Mouse (Mus musculus): ENCODE measurements around the gene BC107364.
A peak's percentile ranks its signal among the peaks of the same experiment; 100 is the strongest.
"Not testable (repeated sequence)": the region's sequence is repeated elsewhere in the genome, so short reads cannot be mapped to it uniquely, and the experiment has no call there.

The BC107364 gene

GRCm38 (mm10) chr3:96452262-96452661 is at the start of gene BC107364:
Gene BC107364, minus strand, starts transcription at chr3:96452306.
- not testable (repeated sequence) for DNase-seq

- DNase-seq, result peak; percentile 71 to 86
Observed at GRCm38 (mm10) chr3:96501391-96502115, 49.4 kb upstream of the BC107364 start.

- DNase-seq, result peak; percentile 72 to 79
Observed at GRCm38 (mm10) chr3:96500691-96501265, 48.7 kb upstream of the BC107364 start.

- DNase-seq, result peak; percentile 84 to 89
Observed at GRCm38 (mm10) chr3:96500289-96500621, 48.1 kb upstream of the BC107364 start.

GRCm38 (mm10) chr3:96499481-96500288 is 47.6 kb upstream of the BC107364 start:
- DNase-seq, result peak; percentile 64 to 74

GRCm38 (mm10) chr3:96498476-96499245 is 46.6 kb upstream of the BC107364 start:
- DNase-seq, result no peak

GRCm38 (mm10) chr3:96497451-96498028 is 45.4 kb upstream of the BC107364 start:
- peak; percentile 61 to 76 for DNase-seq

GRCm38 (mm10) chr3:96496620-96497275 is 44.6 kb upstream of the BC107364 start:
- DNase-seq, result not testable (repeated sequence)

GRCm38 (mm10) chr3:96496216-96496615 is 44.1 kb upstream of the BC107364 start:
- DNase-seq, result no peak

GRCm38 (mm10) chr3:96495490-96496210 is 43.5 kb upstream of the BC107364 start:
- no peak for DNase-seq

- DNase-seq, result no peak
Observed at GRCm38 (mm10) chr3:96494912-96495311, 42.8 kb upstream of the BC107364 start.

- DNase-seq, result not testable (repeated sequence)
Observed at GRCm38 (mm10) chr3:96494456-96494855, 42.4 kb upstream of the BC107364 start.

GRCm38 (mm10) chr3:96489636-96490035 is 37.5 kb upstream of the BC107364 start:
- not testable (repeated sequence) for DNase-seq

GRCm38 (mm10) chr3:96488907-96489629 is 37.0 kb upstream of the BC107364 start:
- not testable (repeated sequence) for DNase-seq

- DNase-seq, result not testable (repeated sequence)
Observed at GRCm38 (mm10) chr3:96488290-96488906, 36.3 kb upstream of the BC107364 start.

GRCm38 (mm10) chr3:96487596-96488289 is 35.6 kb upstream of the BC107364 start:
- peak; percentile 18 to 52 for DNase-seq

- not testable (repeated sequence) for DNase-seq
Observed at GRCm38 (mm10) chr3:96486828-96487559, 34.9 kb upstream of the BC107364 start.

- DNase-seq, result not testable (repeated sequence)
Observed at GRCm38 (mm10) chr3:96486064-96486827, 34.1 kb upstream of the BC107364 start.

All from spleen, adult 18-20 months (tissue).